8 mouse cellular contexts compared by ENCODE assay signal in the genomic region with DNA sequence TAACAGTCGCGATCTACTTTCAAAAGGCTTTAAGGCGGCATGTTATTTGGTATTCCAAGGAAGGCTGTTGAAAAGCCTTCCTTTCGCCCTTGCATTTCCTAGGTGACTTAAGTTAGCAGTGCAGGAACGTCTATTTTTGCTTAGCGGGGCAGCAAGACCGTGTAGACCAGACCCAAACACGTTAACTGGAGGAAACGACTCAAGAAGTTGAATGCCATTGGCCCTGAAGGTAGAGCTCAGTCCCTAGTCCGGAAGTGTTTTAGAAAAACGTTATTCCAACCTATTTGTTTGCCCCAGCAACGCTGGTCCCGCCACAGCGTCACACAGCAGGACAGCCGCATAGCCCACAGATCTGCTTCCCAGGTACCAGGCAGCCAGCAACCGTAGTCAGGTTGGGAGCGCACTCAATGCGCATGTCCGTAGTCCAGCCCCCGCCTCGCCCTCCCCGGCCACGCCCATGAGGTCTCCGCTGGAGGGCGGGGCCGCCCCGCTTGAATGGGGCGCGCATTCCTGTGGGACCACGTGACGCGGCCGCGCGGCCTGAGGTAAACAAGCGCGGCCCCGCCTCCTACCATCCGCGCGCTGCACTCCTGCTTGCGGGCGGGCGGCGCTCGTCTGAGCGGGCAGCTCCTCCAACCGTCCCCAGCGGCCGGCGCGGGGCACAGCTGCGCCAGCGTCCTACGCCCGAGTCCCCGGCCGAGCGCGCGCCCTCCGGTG. TPM values are rescaled to one million over a fixed set of nuclear protein-coding genes. Genes with fewer than 3 reads are reported as not detected.
DNase-seq lines count a peak whose midpoint lies in the region; ATAC-seq and TF ChIP-seq lines count a peak whose summit lies in the region.

A gene (plus strand): TSS at position 595 of the 717 bp plus-strand sequence.

- peak within 1 kb of the TSS; percentile 91 for H3K9ac ChIP-seq in lung, embryonic 15.5 days

- H3K27ac ChIP-seq in hindbrain, embryonic 10.5 days, result peak within 1 kb of the TSS; percentile 85
- peak within 1 kb of the TSS; percentile 97 for H3K27ac ChIP-seq in lung, embryonic 15.5 days
- H3K27ac ChIP-seq in olfactory bulb, adult 2 months (ENCODE audit: insufficient read depth, low read depth, low read length), result peak within 1 kb of the TSS; percentile 86

- H3K4me3 ChIP-seq in hindbrain, embryonic 10.5 days, result peak within 1 kb of the TSS; percentile 67
- peak within 1 kb of the TSS; percentile 89 for H3K4me3 ChIP-seq in lung, embryonic 15.5 days
- peak within 1 kb of the TSS; percentile 77 for H3K4me3 ChIP-seq in olfactory bulb, adult 2 months (ENCODE audit: insufficient read depth, low read depth, low read length)

- H3K4me1 ChIP-seq in hindbrain, embryonic 10.5 days (replicated peaks), result peaks cover 17% of the 10 kb centered on the region; the same call in 1 of the 2 replicates
- peaks cover 18% of the 10 kb centered on the region; the same call in 1 of the 2 replicates for H3K4me1 ChIP-seq in lung, embryonic 15.5 days
- peaks cover 4% of the 10 kb centered on the region; the same call in 1 of the 2 replicates for H3K4me1 ChIP-seq in olfactory bulb, adult 2 months (ENCODE audit: control insufficient read depth, insufficient read depth, low read length)

- H3K36me3 ChIP-seq in hindbrain, embryonic 10.5 days, result no peaks in the 10 kb centered on the region
- no peaks in the 10 kb centered on the region for H3K36me3 ChIP-seq in lung, embryonic 15.5 days

- TF ChIP-seq CTCF in olfactory bulb, adult 2 months (IDR thresholded peaks at IDR 0.05; ENCODE audit: insufficient read depth, low read depth, low read length), result no peak

- TF ChIP-seq POLR2A in olfactory bulb, adult 2 months (IDR thresholded peaks at IDR 0.05; ENCODE audit: insufficient read depth, low read depth, low read length), result peak; percentile 92

- under 1% methylated on average over 62 of the region's 62 CpGs for WGBS in hindbrain, embryonic 10.5 days
- WGBS in lung, embryonic 15.5 days, result under 1% methylated on average over 62 of the region's 62 CpGs
- WGBS in olfactory bulb, adult 2 months, result under 1% methylated on average over 62 of the region's 62 CpGs

- no peaks in the 10 kb centered on the region for H3K9me3 ChIP-seq in hindbrain, embryonic 10.5 days
- no peaks in the 10 kb centered on the region for H3K9me3 ChIP-seq in lung, embryonic 15.5 days

- peak; percentile 99 for DNase-seq in NIH3T3 (ENCODE audit: low read depth)
- DNase-seq in cerebellum, postnatal 10 days, result peak; percentile 97 to 98
- DNase-seq in frontal cortex, adult 2 months (ENCODE audit: extremely low spot score in 1 of 2, low spot score in 1 of 2), result peak; percentile 92 to 97
- DNase-seq in hindbrain, embryonic 10.5 days (ENCODE audit: low spot score), result peak; percentile 95
- peak; percentile 88 for DNase-seq in layer of hippocampus, adult 9-10 months (ENCODE audit: low spot score)
- DNase-seq in thymus, adult 18-20 months, result peak; percentile 95

- H3K27me3 ChIP-seq in hindbrain, embryonic 10.5 days (ENCODE audit: insufficient read depth, poor library complexity, severe bottlenecking), result peaks cover 54% of the 10 kb centered on the region
- no peaks in the 10 kb centered on the region for H3K27me3 ChIP-seq in lung, embryonic 15.5 days

- ATAC-seq in lung, embryonic 15.5 days (ENCODE audit: borderline replicate concordance, extremely low read depth, low FRiP score, low TSS enrichment), result peak; percentile 97

- peak within 1 kb of the TSS; percentile 63 for H3K4me2 ChIP-seq in lung, embryonic 15.5 days

RNA-seq across cellular contexts. Expression of the gene that starts here (rescaled TPM):
- 14.2 and 14.3 TPM in 2 replicates for polyA plus RNA-seq in frontal cortex, adult 2 months (2012; rRNA removed)
- 0.36 and 0.90 TPM in 2 replicates for polyA plus RNA-seq in hindbrain, embryonic 10.5 days (2016; fragmentation: Nextera tagmentation; extraction: Ambion mirVana)
- polyA plus RNA-seq in lung, embryonic 15.5 days (2015; fragmentation: Nextera tagmentation; extraction: Ambion mirVana), result 6.1 and 6.2 TPM in 2 replicates
- not detected in 2 replicates for polyA plus RNA-seq in olfactory bulb, adult 2 months (2012; ENCODE audit: insufficient read depth, insufficient read length, low replicate concordance, missing spikeins)

Comparison
In these comparisons a context has a peak if more than half of its experiments do, and no peak if none do; other contexts are left out.
1. Peak in every context shown above with its lines: DNase-seq, ATAC-seq, H3K4me3 ChIP-seq and H3K27ac ChIP-seq.
2. Peak in DNase-seq, H3K4me3 ChIP-seq and H3K27ac ChIP-seq in hindbrain, embryonic 10.5 days; RNA of the gene not detected or under 1 TPM.